Mouse (Mus musculus) hindbrain, postnatal 0 days (tissue): ENCODE data around the gene Susd4. TPM values are rescaled to one million over a fixed set of nuclear protein-coding genes. Genes with fewer than 3 reads are reported as not detected.

Experiments used
- ATAC-seq: fragments of 200-750 bp; cut with Nextera tagmentation; 2 replicates; pipeline ENCODE4 v1.8.0; 2017; ENCODE audit warnings: mild to moderate bottlenecking, moderate TSS enrichment, moderate library complexity
- DNase-seq: peaks from one replicate; pipeline ENCODE4 v3.0.0-alpha.2; 2015; ENCODE audit warnings: low spot score
- H3K27ac ChIP-seq: fragments of 300-500 bp; sonication (generic); 2 replicates; pipeline ENCODE4 v1.5.1; 2014; ENCODE audit warnings: mild to moderate bottlenecking
- H3K27me3 ChIP-seq: fragments of 300-500 bp; sonication (generic); 2 replicates; pipeline ENCODE4 v1.6.1; 2014; ENCODE audit warnings: low read length, mixed read lengths; ENCODE audit not compliant: insufficient read depth
- H3K36me3 ChIP-seq: fragments of 300-500 bp; sonication (generic); 2 replicates; pipeline ENCODE4 v1.6.1; 2014; ENCODE audit warnings: low read length, mixed read lengths; ENCODE audit not compliant: insufficient read depth
- H3K4me1 ChIP-seq: fragments of 300-500 bp; sonication (generic); 2 replicates; pipeline ENCODE4 v1.6.1; 2014; ENCODE audit warnings: antibody characterized with exemption, low read length, mixed read lengths; ENCODE audit not compliant: insufficient read depth
- H3K4me2 ChIP-seq: fragments of 300-500 bp; sonication (generic); 2 replicates; pipeline ENCODE4 v1.6.1; 2014; ENCODE audit warnings: low read depth, mild to moderate bottlenecking, low read length, moderate library complexity, mixed read lengths
- H3K4me3 ChIP-seq: fragments of 300-500 bp; sonication (generic); 2 replicates; pipeline ENCODE4 v1.5.1; 2014; ENCODE audit warnings: low read length
- H3K9ac ChIP-seq: fragments of 300-500 bp; sonication (generic); replicated peaks from 2 replicates; pipeline ENCODE4 v1.6.1; 2014; ENCODE audit warnings: mild to moderate bottlenecking, low read length, moderate library complexity, mixed read lengths
- H3K9me3 ChIP-seq: fragments of 300-500 bp; sonication (generic); 2 replicates; pipeline ENCODE4 v1.6.1; 2016; ENCODE audit warnings: low read length, mixed read lengths
- CTCF ChIP-seq: IDR thresholded peaks from 2 replicates; pipeline ENCODE4 v1.5.1; 2016; ENCODE audit warnings: antibody characterized with exemption, control low read depth, low read depth
- WGBS: fragments of 180-500 bp; shearing (Covaris S2); extraction: QIAGEN DNeasy Blood & Tissue Kit; methylation state at CpG from one replicate; pipeline ENCODE4 v1.1.7; 2014; 5-methylcytosine and 5-hydroxymethylcytosine counted together
- polyA plus RNA-seq: library from polyadenylated mRNA; unstranded; fragments of >200 nt; fragmentation: Nextera tagmentation; extraction: Ambion mirVana; gene quantifications from 2 replicates; pipeline ENCODE4 v1.2.1, GENCODE M21; 2015
- total RNA-seq: library from RNA; depleted of rRNA; stranded (reverse); fragments of >200 nt; gene quantifications from 2 replicates; pipeline ENCODE4 v1.2.3, GENCODE M21; 2014

Susd4 gene
- total and polyA plus RNA-seq, 2 experiments from 2014 or later, result 74.4 to 77.3 TPM

DNA sequence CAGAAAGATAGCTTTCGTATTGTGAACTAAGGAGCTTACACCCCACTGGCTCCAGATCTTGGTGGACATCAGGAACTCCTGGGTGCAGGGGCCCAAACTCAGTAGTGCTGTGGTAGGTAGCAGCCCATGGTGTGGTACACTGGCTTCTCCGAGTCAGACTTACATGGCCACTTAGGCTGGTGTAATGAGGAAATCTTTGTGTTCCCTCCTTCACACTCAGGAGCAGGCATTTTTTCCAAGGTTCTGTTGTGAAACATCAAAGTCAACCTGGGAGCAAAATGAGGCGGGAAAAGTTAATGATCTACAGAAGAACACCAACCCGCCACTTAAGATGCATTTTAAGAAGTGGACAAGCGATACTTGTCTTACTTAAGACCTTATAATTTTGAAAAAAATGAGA lies 21.8 kb downstream of the Susd4 start:
- no peak overlapping the region for H3K4me3 ChIP-seq
- DNase-seq (no peak), ATAC-seq (no peak)
- H3K4me2 ChIP-seq, result no peak overlapping the region
- H3K27ac ChIP-seq, result no peak overlapping the region
- no peak for TF ChIP-seq CTCF
- H3K9ac ChIP-seq, result no peak overlapping the region
- no peaks in the 10 kb centered on the region for H3K4me1 ChIP-seq
- no peaks in the 10 kb centered on the region for H3K27me3 ChIP-seq
- no peaks in the 10 kb centered on the region for H3K9me3 ChIP-seq
- H3K36me3 ChIP-seq, result no peaks in the 10 kb centered on the region
- 95% methylated on average over 5 of the region's 5 CpGs for WGBS

DNA sequence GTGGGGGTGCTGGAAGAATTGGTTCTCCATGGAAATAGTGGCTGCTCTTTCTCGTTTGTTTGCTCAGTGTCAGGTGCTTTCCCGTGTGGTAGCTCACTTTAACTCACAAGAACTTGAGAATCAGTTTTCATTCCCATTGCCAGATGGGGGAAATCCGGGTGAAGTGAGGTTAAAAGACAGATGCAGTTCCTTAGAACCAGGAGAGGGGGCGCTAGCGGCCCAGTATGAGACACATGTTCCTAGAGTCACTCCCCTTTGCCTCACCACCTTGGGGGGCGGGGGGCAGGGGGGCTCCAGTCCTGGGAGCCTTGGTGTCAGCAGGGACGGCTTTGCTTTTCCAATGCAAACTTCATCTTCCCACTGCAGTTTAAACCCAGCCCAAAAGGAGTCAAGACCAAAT lies 23.4 kb downstream of the Susd4 start:
- H3K4me2 ChIP-seq, result no peak overlapping the region
- DNase-seq (no peak), ATAC-seq (no peak)
- H3K27ac ChIP-seq, result no peak overlapping the region
- WGBS, result 52% methylated on average over 7 of the region's 7 CpGs
- H3K9me3 ChIP-seq, result no peaks in the 10 kb centered on the region
- TF ChIP-seq CTCF, result peak; percentile 34
- H3K36me3 ChIP-seq, result no peaks in the 10 kb centered on the region
- H3K4me3 ChIP-seq, result no peak overlapping the region
- no peaks in the 10 kb centered on the region for H3K27me3 ChIP-seq
- H3K4me1 ChIP-seq, result no peaks in the 10 kb centered on the region
- no peak overlapping the region for H3K9ac ChIP-seq

DNA sequence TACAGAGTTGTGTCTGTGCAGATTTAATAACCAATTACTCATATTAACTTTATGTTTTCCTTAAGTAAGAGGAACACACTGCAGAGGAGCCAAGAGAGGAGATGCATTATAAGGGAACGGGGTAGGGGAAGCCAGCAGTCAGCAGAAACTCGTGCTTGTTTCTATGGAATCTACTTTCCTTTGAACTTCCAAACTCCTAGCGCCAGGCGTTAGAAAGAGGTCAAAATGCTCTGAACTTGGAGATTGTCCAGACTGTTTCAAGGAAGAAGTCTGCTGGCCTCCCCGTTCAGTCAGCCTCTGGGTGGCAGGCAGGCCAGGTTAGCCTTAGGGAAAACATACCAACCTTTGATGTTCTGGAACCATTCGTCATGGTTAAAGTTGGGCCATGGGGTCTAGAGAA lies 25.2 kb downstream of the Susd4 start:
- Histone ChIP-seq H3K27me3 (no peaks in the 10 kb centered on the region), H3K4me3 (no peak overlapping the region), H3K4me1 (no peaks in the 10 kb centered on the region), H3K9ac (no peak overlapping the region), H3K9me3 (no peaks in the 10 kb centered on the region), H3K4me2 (no peak overlapping the region), H3K36me3 (no peaks in the 10 kb centered on the region), H3K27ac (no peak overlapping the region)
- ATAC-seq, result no peak
- WGBS, result 44% methylated on average over 6 of the region's 6 CpGs
- no peak for DNase-seq
- TF ChIP-seq CTCF, result no peak

DNA sequence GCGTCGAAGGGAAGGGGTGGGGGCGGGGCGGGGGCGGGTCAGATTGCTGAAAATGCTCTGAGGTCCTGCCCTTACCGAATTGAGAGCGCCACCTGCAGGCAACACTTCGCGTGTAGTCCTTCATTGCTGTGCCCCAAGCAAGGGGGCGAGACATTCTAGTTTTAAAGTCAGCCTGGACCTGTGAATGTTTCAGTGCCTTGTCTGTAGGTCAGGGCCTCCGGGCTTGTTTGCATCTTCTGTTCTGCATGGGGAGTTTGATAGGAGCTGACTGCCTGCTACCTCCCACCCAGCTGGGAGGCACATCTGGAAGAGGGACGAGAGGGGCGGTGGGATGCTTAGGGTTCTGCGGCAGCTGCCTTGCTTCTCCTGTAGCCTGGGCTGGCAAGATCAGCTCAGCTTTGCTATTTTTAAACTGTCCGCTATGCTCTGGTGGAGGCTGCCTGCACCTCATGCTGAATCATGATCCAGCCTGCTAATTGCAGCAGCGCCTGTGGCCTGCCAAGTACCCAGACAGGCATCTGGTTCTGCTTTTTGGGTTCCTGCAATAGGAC lies 28.9 kb downstream of the Susd4 start:
- Histone ChIP-seq H3K4me3 (no peak overlapping the region), H3K9me3 (no peaks in the 10 kb centered on the region), H3K27ac (peak overlapping the region; percentile 33; the same call in 1 of the 2 replicates), H3K27me3 (no peaks in the 10 kb centered on the region), H3K9ac (no peak overlapping the region), H3K4me2 (0 out of 2 replicates have a peak overlapping the region, but pooled peaks have one; percentile 16), H3K36me3 (no peaks in the 10 kb centered on the region), H3K4me1 (no peaks in the 10 kb centered on the region)
- TF ChIP-seq CTCF, result peak; percentile 64
- ATAC-seq, result peak; percentile 59
- DNase-seq, result peak; percentile 74
- 17% methylated on average over 16 of the region's 16 CpGs for WGBS

DNA sequence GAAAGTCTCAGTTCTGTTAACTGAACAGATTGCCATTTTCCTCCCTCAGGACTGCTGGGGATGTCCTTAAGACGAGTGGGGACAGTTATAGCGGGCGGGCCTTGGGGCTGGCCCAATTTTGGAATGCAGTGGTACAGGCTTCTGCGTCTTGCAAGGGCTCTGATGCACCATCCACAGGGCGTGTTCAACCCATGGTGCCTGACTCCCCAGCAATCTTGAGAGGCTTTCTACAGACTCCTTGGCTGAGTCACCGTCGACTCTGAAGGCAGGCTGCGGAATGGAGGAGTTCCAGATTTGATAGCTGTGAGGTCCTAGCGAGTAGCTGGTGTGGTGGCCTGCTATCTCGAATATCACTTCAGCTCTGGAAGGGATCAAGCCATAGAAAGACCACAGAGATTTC lies 30.6 kb downstream of the Susd4 start:
- no peaks in the 10 kb centered on the region for H3K9me3 ChIP-seq
- no peak for TF ChIP-seq CTCF
- no peak overlapping the region for H3K27ac ChIP-seq
- no peaks in the 10 kb centered on the region for H3K27me3 ChIP-seq
- no peak overlapping the region for H3K9ac ChIP-seq
- DNase-seq, result no peak
- no peaks in the 10 kb centered on the region for H3K36me3 ChIP-seq
- no peak for ATAC-seq
- WGBS, result 87% methylated on average over 10 of the region's 10 CpGs
- no peak overlapping the region for H3K4me2 ChIP-seq
- H3K4me1 ChIP-seq, result no peaks in the 10 kb centered on the region
- no peak overlapping the region for H3K4me3 ChIP-seq

DNA sequence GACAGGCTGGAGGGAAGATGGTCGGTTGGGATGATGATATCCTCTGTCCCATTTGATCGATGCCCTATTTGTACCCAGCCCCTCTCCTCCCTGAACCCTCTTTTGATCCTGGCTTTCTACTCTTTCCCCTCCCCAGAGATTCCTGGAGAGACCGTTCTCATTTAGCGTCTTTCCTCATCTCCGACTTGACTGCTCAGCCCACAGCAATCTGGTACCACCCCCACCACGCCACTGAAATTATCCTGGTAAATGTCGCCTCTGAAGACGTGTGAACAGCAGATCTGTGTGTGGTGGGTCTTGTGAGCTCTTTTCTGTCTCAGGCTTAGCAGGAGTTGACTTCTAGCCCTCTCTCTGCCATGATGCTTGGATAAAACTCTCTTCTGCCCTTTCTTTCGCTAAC lies 31.0 kb downstream of the Susd4 start:
- Histone ChIP-seq H3K9ac (no peak overlapping the region), H3K4me3 (no peak overlapping the region), H3K4me1 (no peaks in the 10 kb centered on the region), H3K27ac (no peak overlapping the region), H3K27me3 (no peaks in the 10 kb centered on the region), H3K36me3 (no peaks in the 10 kb centered on the region), H3K9me3 (no peaks in the 10 kb centered on the region), H3K4me2 (no peak overlapping the region)
- TF ChIP-seq CTCF, result no peak
- 90% methylated on average over 9 of the region's 9 CpGs for WGBS
- no peak for ATAC-seq
- no peak for DNase-seq

DNA sequence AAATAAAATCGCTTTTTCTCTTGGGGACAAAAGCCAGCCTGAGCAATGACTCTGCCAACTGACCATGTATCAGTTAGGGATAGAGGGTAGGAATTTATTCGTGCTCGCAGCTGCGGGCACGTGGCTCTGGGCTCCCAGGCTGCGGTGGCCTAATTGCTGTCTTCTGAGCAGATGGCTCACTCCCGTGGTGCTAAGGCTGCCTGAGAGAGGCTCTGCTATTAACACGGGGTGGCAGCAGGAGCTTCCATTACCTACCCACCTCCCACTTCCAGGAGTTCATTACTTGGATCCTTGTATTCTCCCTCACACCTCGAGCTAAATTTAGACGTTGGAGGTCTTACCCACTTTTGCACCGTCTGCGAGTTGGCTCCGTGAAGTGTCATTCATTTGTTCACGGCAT lies 33.4 kb downstream of the Susd4 start:
- WGBS, result 40% methylated on average over 14 of the region's 14 CpGs
- TF ChIP-seq CTCF, result no peak
- Histone ChIP-seq H3K9me3 (no peaks in the 10 kb centered on the region), H3K4me2 (no peak overlapping the region), H3K27ac (no peak overlapping the region), H3K9ac (no peak overlapping the region), H3K4me1 (no peaks in the 10 kb centered on the region), H3K27me3 (no peaks in the 10 kb centered on the region), H3K36me3 (no peaks in the 10 kb centered on the region), H3K4me3 (no peak overlapping the region)
- DNase-seq (peak; percentile 56), ATAC-seq (0 out of 2 replicates have a peak, but pooled peaks have one; percentile 52)
